Mouse (Mus musculus): ENCODE measurements around the gene Chrd. TPM values are rescaled to one million over a fixed set of nuclear protein-coding genes. Genes with fewer than 3 reads are reported as not detected.

The Chrd gene
- 13.6 and 27.1 TPM in 2 replicates for polyA plus RNA-seq (2012; rRNA removed; ENCODE audit: low replicate concordance)

DNA sequence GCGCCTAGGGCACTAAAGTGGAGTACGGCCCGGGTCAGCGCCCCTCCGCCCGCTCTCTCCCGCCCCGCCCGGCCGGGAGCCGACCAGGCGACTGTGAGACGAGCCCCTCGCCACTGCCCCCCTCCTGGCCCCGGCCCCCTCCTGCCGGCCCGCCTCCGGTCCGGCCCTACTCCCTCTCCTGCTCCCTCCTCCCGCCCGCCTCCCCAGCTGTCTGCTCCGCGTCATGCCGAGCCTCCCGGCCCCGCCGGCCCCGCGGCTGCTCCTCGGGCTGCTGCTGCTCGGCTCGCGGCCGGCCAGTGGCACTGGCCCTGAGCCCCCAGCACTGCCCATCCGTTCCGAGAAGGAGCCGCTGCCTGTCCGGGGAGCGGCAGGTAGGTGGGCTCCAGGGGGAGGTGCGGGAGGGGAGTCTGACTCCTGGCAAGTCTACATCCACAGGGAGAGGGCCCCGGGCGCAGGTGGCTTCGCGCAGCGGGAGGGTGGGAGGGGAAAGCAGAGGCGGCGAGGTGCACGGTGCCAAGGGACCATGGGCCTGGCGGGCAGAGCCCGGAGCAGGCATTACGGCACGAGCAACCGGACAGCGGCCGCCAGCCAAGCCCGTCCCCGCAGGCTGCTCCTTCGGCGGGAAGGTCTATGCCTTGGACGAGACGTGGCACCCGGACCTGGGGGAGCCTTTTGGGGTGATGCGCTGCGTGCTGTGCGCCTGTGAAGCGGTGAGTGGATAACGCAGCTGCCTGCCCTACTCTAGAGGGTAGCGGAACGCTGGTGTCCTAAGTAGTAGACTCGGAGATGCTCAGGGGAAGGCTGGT is at the start of gene Chrd:
Gene Chrd (plus strand): TSS at position 203 of the 806 bp plus-strand sequence.

DNA sequence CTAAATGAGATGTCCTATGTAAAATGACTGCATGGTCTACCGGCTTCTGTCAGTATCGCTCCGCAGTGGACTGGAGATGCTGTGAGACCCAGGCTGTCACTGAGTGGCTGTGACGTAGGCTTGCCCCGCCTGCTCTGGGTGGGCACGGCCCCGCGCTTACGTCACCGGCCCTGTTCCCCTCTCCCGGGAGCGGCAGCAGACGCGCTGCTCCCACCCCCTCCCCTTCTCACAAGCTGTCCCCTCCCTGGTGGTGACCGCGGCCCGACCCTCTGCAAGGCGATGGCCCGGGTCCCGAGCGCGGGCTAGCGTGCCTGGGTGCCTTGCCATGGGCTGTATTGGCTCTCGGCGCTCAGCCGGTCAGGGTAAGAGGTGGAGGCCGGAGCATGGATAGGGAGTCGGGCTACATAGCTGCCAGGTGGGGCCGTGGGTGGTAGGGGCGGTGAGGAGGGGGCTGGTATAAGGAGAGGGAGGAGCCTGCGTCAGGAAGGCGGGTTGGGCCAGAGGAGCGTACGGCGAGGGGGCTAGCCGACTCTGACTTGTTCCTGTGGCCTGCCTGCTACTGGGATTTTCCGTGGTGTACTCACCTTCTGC is 39.7 kb upstream of the Chrd start, which contains the start of gene Fam131a:
Gene Fam131a (plus strand): TSS at position 131 of the 591 bp plus-strand sequence.

DNA sequence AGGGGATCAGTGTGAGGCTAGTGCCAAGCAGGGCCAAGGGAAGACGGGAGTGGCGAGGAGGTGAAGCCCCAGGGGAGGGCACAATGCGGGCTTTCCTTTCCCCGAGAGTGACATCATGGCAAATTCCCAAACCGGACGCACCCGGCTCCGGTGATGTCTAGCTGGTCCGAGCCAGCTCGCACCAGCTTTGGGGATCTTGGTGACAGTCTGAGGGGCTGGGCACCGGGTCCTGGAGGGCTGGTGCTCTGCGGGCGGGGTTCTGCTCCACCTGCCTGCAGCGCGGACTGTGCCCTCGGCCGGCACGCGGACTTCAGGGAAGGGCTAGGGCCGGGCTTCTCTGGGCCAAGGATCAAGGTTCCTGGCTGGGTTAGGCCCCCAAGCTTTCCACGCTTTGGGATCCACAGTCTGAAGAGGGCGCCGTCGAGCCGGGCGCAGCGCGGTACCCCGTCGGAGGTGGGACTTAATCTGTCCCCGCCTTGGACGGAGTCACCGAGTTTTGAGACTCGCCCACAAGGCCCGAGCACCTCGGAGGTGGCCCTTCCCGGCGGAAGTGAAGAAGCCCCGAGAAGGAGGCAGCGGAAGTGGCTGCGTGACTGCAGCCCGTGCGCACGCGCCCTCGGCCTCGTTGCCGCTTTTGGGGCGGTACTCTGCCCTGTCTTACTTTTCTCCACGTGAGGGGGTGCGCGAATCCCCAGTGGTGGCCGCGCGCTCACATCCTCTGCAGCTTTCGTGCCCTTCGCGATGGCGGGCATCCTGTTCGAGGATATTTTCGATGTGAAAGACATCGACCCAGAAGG is 15.5 kb upstream of the Chrd start, which contains the start of the genes Polr2h and Clcn2:
Gene Polr2h (plus strand): TSS at position 485 of the 797 bp plus-strand sequence.
Gene Clcn2 (minus strand): TSS at position 566 of the 797 bp plus-strand sequence.

DNA sequence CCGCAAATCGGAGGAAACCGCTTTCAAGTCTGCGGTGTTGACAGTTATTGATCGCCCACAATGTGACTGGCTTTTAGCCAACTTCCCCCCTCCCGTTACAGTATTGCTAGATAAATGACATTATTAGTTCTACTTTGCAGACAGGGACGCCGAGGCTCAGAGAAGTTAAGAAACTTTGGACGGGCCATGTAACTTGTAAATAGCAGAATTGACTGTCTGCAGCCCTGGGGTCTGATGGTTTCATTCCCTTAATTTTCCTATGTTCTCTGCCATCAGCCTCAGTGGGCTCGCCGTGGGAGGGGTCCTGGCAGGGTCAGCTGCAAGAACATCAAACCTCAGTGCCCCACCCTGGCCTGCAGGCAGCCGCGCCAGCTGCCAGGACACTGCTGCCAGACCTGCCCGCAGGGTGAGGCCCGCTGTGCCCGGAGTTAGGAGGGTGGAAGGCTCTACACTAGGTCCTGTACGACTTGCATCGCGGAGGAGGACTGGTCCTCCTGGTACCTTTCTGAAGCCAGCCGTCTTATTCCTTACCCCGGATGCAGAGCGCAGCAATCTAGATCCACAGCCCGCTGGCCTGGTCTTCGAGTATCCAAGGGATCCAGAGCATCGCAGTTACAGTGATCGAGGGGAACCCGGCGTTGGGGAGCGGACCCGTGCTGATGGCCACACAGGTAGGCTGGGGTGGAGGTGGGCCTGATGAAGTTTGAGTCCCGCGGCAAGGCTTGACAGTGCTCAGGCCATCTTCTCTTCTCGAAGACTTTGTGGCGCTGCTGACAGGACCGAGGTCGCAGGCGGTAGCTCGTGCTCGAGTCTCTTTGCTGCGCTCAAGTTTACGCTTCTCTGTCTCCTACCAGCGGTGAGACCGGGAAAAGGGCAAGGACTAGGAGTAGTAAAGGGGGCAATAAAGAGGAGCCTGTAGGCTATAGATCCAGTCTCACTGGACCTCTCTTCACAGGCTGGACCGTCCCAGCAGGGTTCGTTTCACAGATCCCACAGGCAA is 1.1 kb downstream of the Chrd start, which contains the start of gene Thpo:
Gene Thpo (minus strand): TSS at position 781 of the 1,000 bp plus-strand sequence.

Other genes starting within 250 kb of the Chrd start
- 33.5 and 37.2 TPM in 2 replicates for gene Eif2b5, start 234.3 kb upstream of the Chrd start, polyA plus RNA-seq (2012; rRNA removed; ENCODE audit: low replicate concordance)
- gene Dvl3, start 216.1 kb upstream of the Chrd start, polyA plus RNA-seq (2012; rRNA removed; ENCODE audit: low replicate concordance): 18.9 and 58.4 TPM in 2 replicates
- 366 and 507 TPM in 2 replicates for gene Ap2m1, start 197.6 kb upstream of the Chrd start, polyA plus RNA-seq (2012; rRNA removed; ENCODE audit: low replicate concordance)
- 43.3 and 60.9 TPM in 2 replicates for gene Abcf3, start 184.6 kb upstream of the Chrd start, polyA plus RNA-seq (2012; rRNA removed; ENCODE audit: low replicate concordance)
- 0.03 and 1.3 TPM in 2 replicates for gene Vwa5b2, start 143.7 kb upstream of the Chrd start, polyA plus RNA-seq (2012; rRNA removed; ENCODE audit: low replicate concordance)
- 16.2 and 24.2 TPM in 2 replicates for gene Eef1akmt4, start 121.5 kb upstream of the Chrd start, polyA plus RNA-seq (2012; rRNA removed; ENCODE audit: low replicate concordance)
- gene Gm49333, start 121.5 kb upstream of the Chrd start, polyA plus RNA-seq (2012; rRNA removed; ENCODE audit: low replicate concordance): not detected in 2 replicates
- gene Alg3, start 121.4 kb upstream of the Chrd start, polyA plus RNA-seq (2012; rRNA removed; ENCODE audit: low replicate concordance): 23.0 and 32.9 TPM in 2 replicates
- gene Camk2n2, start 111.8 kb upstream of the Chrd start, polyA plus RNA-seq (2012; rRNA removed; ENCODE audit: low replicate concordance): 6.2 and 7.9 TPM in 2 replicates
- 0.69 and 17.0 TPM in 2 replicates for gene Ece2, start 103.3 kb upstream of the Chrd start, polyA plus RNA-seq (2012; rRNA removed; ENCODE audit: low replicate concordance)
- 122 and 129 TPM in 2 replicates for gene Psmd2, start 81.5 kb upstream of the Chrd start, polyA plus RNA-seq (2012; rRNA removed; ENCODE audit: low replicate concordance)
- 409 and 459 TPM in 2 replicates for gene Eif4g1, start 64.8 kb upstream of the Chrd start, polyA plus RNA-seq (2012; rRNA removed; ENCODE audit: low replicate concordance)
- gene Fam131a, start 39.9 kb upstream of the Chrd start, polyA plus RNA-seq (2012; rRNA removed; ENCODE audit: low replicate concordance): 7.6 and 18.4 TPM in 2 replicates
- 14.3 and 27.0 TPM in 2 replicates for gene Polr2h, start 15.5 kb upstream of the Chrd start, polyA plus RNA-seq (2012; rRNA removed; ENCODE audit: low replicate concordance)
- 11.8 and 49.4 TPM in 2 replicates for gene Clcn2, start 15.4 kb upstream of the Chrd start, polyA plus RNA-seq (2012; rRNA removed; ENCODE audit: low replicate concordance)
- 4.2 and 5.3 TPM in 2 replicates for gene Thpo, start 1.4 kb downstream of the Chrd start, polyA plus RNA-seq (2012; rRNA removed; ENCODE audit: low replicate concordance)